Mouse (Mus musculus): ENCODE results near the gene Grid2. TPM values are rescaled to one million over a fixed set of nuclear protein-coding genes. Genes with fewer than 3 reads are reported as not detected.

Gene Grid2
- polyA plus RNA-seq, 1 experiment from 2014 or later, result 1.4 TPM

GRCm38 (mm10) chr6:64588487-64589205 lies 1333.0 kb downstream of the Grid2 start:
- no peak overlapping the region for H3K4me3 ChIP-seq (ENCODE audit: low read depth, low read length)
- no peak overlapping the region for H3K4me2 ChIP-seq
- DNase-seq (no peak), ATAC-seq (ENCODE audit: insufficient read depth) (no peak)
- 81% methylated on average over 7 of the region's 7 CpGs for WGBS
- H3K36me3 ChIP-seq (ENCODE audit: insufficient read depth), result no peaks in the 10 kb centered on the region
- H3K9ac ChIP-seq, result no peak overlapping the region
- H3K4me1 ChIP-seq (ENCODE audit: insufficient read depth), result no peaks in the 10 kb centered on the region
- TF ChIP-seq CTCF (IDR thresholded peaks at IDR 0.05; ENCODE audit: low read depth), result no peak
- no peak overlapping the region for H3K27ac ChIP-seq (ENCODE audit: low read depth)
- H3K27me3 ChIP-seq (ENCODE audit: insufficient read depth, low read length), result no peaks in the 10 kb centered on the region
- H3K9me3 ChIP-seq (ENCODE audit: low read depth, low read length), result no peaks in the 10 kb centered on the region

- no peak for ATAC-seq (ENCODE audit: insufficient read depth)
- TF ChIP-seq CTCF (IDR thresholded peaks at IDR 0.05; ENCODE audit: low read depth), result no peak
- 56% methylated on average over 7 of the region's 7 CpGs for WGBS
Observed at GRCm38 (mm10) chr6:64596261-64596660, 1340.6 kb downstream of the Grid2 start.

GRCm38 (mm10) chr6:64596835-64597234 lies 1341.2 kb downstream of the Grid2 start:
- Histone ChIP-seq H3K27me3 (ENCODE audit: insufficient read depth, low read length) (no peaks in the 10 kb centered on the region), H3K9ac (no peak overlapping the region), H3K27ac (ENCODE audit: low read depth) (no peak overlapping the region), H3K9me3 (ENCODE audit: low read depth, low read length) (no peaks in the 10 kb centered on the region), H3K36me3 (ENCODE audit: insufficient read depth) (no peaks in the 10 kb centered on the region), H3K4me3 (ENCODE audit: low read depth, low read length) (no peak overlapping the region), H3K4me1 (ENCODE audit: insufficient read depth) (no peaks in the 10 kb centered on the region), H3K4me2 (no peak overlapping the region)
- ATAC-seq (ENCODE audit: insufficient read depth) (no peak), DNase-seq (no peak)
- no peak for TF ChIP-seq CTCF (IDR thresholded peaks at IDR 0.05; ENCODE audit: low read depth)
- 64% methylated on average over 2 of the region's 2 CpGs for WGBS

More at GRCm38 (mm10) chr6:64596261-64596660, 1340.6 kb downstream of the Grid2 start:
- no peak for DNase-seq
- no peaks in the 10 kb centered on the region for H3K4me1 ChIP-seq (ENCODE audit: insufficient read depth)
- no peak overlapping the region for H3K27ac ChIP-seq (ENCODE audit: low read depth)
- H3K4me2 ChIP-seq, result no peak overlapping the region
- no peak overlapping the region for H3K4me3 ChIP-seq (ENCODE audit: low read depth, low read length)
- no peaks in the 10 kb centered on the region for H3K36me3 ChIP-seq (ENCODE audit: insufficient read depth)
- H3K9ac ChIP-seq, result no peak overlapping the region
- no peaks in the 10 kb centered on the region for H3K27me3 ChIP-seq (ENCODE audit: insufficient read depth, low read length)
- H3K9me3 ChIP-seq (ENCODE audit: low read depth, low read length), result no peaks in the 10 kb centered on the region

- Histone ChIP-seq H3K4me3 (ENCODE audit: low read depth, low read length) (no peak overlapping the region), H3K9ac (no peak overlapping the region), H3K27me3 (ENCODE audit: insufficient read depth, low read length) (no peaks in the 10 kb centered on the region), H3K4me1 (ENCODE audit: insufficient read depth) (no peaks in the 10 kb centered on the region), H3K27ac (ENCODE audit: low read depth) (no peak overlapping the region), H3K4me2 (no peak overlapping the region), H3K9me3 (ENCODE audit: low read depth, low read length) (no peaks in the 10 kb centered on the region), H3K36me3 (ENCODE audit: insufficient read depth) (no peaks in the 10 kb centered on the region)
- WGBS, result 24% methylated on average over 4 of the region's 4 CpGs
- TF ChIP-seq CTCF (IDR thresholded peaks at IDR 0.05; ENCODE audit: low read depth), result no peak
- DNase-seq (peak; percentile 23), ATAC-seq (ENCODE audit: insufficient read depth) (peak; percentile 66)
Observed at GRCm38 (mm10) chr6:64598144-64598561, 1342.5 kb downstream of the Grid2 start.

GRCm38 (mm10) chr6:64605753-64606152 lies 1350.1 kb downstream of the Grid2 start:
- Histone ChIP-seq H3K9me3 (ENCODE audit: low read depth, low read length) (no peaks in the 10 kb centered on the region), H3K27ac (ENCODE audit: low read depth) (no peak overlapping the region), H3K4me1 (ENCODE audit: insufficient read depth) (no peaks in the 10 kb centered on the region), H3K27me3 (ENCODE audit: insufficient read depth, low read length) (no peaks in the 10 kb centered on the region), H3K9ac (no peak overlapping the region), H3K4me2 (no peak overlapping the region), H3K36me3 (ENCODE audit: insufficient read depth) (no peaks in the 10 kb centered on the region), H3K4me3 (ENCODE audit: low read depth, low read length) (no peak overlapping the region)
- DNase-seq (no peak), ATAC-seq (ENCODE audit: insufficient read depth) (no peak)
- WGBS, result 32% methylated on average over 3 of the region's 3 CpGs
- no peak for TF ChIP-seq CTCF (IDR thresholded peaks at IDR 0.05; ENCODE audit: low read depth)

GRCm38 (mm10) chr6:64607041-64607440 lies 1351.4 kb downstream of the Grid2 start:
- Histone ChIP-seq H3K27me3 (ENCODE audit: insufficient read depth, low read length) (no peaks in the 10 kb centered on the region), H3K9ac (no peak overlapping the region), H3K4me3 (ENCODE audit: low read depth, low read length) (no peak overlapping the region), H3K9me3 (ENCODE audit: low read depth, low read length) (no peaks in the 10 kb centered on the region), H3K4me2 (no peak overlapping the region), H3K36me3 (ENCODE audit: insufficient read depth) (no peaks in the 10 kb centered on the region), H3K4me1 (ENCODE audit: insufficient read depth) (no peaks in the 10 kb centered on the region), H3K27ac (ENCODE audit: low read depth) (no peak overlapping the region)
- TF ChIP-seq CTCF (IDR thresholded peaks at IDR 0.05; ENCODE audit: low read depth), result no peak
- 94% methylated on average over 1 of the region's 1 CpGs for whole genome bisulfite sequencing
- DNase-seq (no peak), ATAC-seq (ENCODE audit: insufficient read depth) (no peak)

- peak; percentile 61 for DNase-seq
Observed at GRCm38 (mm10) chr6:64607942-64608341, 1352.3 kb downstream of the Grid2 start.

More at GRCm38 (mm10) chr6:64607942-64608341, 1352.3 kb downstream of the Grid2 start:
- Histone ChIP-seq H3K4me3 (ENCODE audit: low read depth, low read length) (no peak overlapping the region), H3K27me3 (ENCODE audit: insufficient read depth, low read length) (no peaks in the 10 kb centered on the region), H3K9ac (no peak overlapping the region), H3K27ac (ENCODE audit: low read depth) (no peak overlapping the region), H3K9me3 (ENCODE audit: low read depth, low read length) (no peaks in the 10 kb centered on the region), H3K36me3 (ENCODE audit: insufficient read depth) (no peaks in the 10 kb centered on the region), H3K4me1 (ENCODE audit: insufficient read depth) (no peaks in the 10 kb centered on the region), H3K4me2 (no peak overlapping the region)
- 5% methylated on average over 1 of the region's 1 CpGs for WGBS
- no peak for ATAC-seq (ENCODE audit: insufficient read depth)
- peak; percentile 62 for TF ChIP-seq CTCF (IDR thresholded peaks at IDR 0.05; ENCODE audit: low read depth)
